Mouse (Mus musculus): ENCODE results near the gene Nfatc4.
A peak's percentile ranks its signal among the peaks of the same experiment; 100 is the strongest.

Gene Nfatc4

GRCm38 (mm10) chr14:55822435-55822990 lies 431 bp upstream of the Nfatc4 start:
- DNase-seq (ENCODE audit: low spot score), result peak; percentile 81

GRCm38 (mm10) chr14:55824001-55824480 lies 1.1 kb downstream of the Nfatc4 start:
- peak; percentile 36 for DNase-seq (ENCODE audit: low spot score)

GRCm38 (mm10) chr14:55824481-55825215 lies 1.7 kb downstream of the Nfatc4 start:
- DNase-seq (ENCODE audit: low spot score), result peak; percentile 21

- peak; percentile 14 for DNase-seq (ENCODE audit: low spot score)
These were observed 2.5 kb downstream of the Nfatc4 start for GRCm38 (mm10) chr14:55825216-55826051.

GRCm38 (mm10) chr14:55826142-55826541 lies 3.2 kb downstream of the Nfatc4 start:
- peak; percentile 6 for DNase-seq (ENCODE audit: low spot score)

GRCm38 (mm10) chr14:55826551-55827340 lies 3.8 kb downstream of the Nfatc4 start:
- DNase-seq (ENCODE audit: low spot score), result peak; percentile 8

GRCm38 (mm10) chr14:55828716-55829263 lies 5.8 kb downstream of the Nfatc4 start:
- DNase-seq (ENCODE audit: low spot score), result no peak

GRCm38 (mm10) chr14:55829854-55830253 lies 6.9 kb downstream of the Nfatc4 start:
- DNase-seq (ENCODE audit: low spot score), result no peak

- no peak for DNase-seq (ENCODE audit: low spot score)
These were observed 7.4 kb downstream of the Nfatc4 start for GRCm38 (mm10) chr14:55830331-55830730.

GRCm38 (mm10) chr14:55833126-55833525 lies 10.2 kb downstream of the Nfatc4 start:
- no peak for DNase-seq (ENCODE audit: low spot score)

- DNase-seq (ENCODE audit: low spot score), result no peak
These were observed 12.0 kb downstream of the Nfatc4 start for GRCm38 (mm10) chr14:55834808-55835533.

GRCm38 (mm10) chr14:55838312-55838711 lies 15.4 kb downstream of the Nfatc4 start:
- DNase-seq (ENCODE audit: low spot score), result no peak

- no peak for DNase-seq (ENCODE audit: low spot score)
These were observed 15.8 kb downstream of the Nfatc4 start for GRCm38 (mm10) chr14:55838740-55839139.

GRCm38 (mm10) chr14:55840853-55841366 lies 18.0 kb downstream of the Nfatc4 start:
- no peak for DNase-seq (ENCODE audit: low spot score)

GRCm38 (mm10) chr14:55842794-55843193 lies 19.9 kb downstream of the Nfatc4 start:
- DNase-seq (ENCODE audit: low spot score), result no peak

- DNase-seq (ENCODE audit: low spot score), result no peak
These were observed 22.8 kb downstream of the Nfatc4 start for GRCm38 (mm10) chr14:55845506-55846294.

- no peak for DNase-seq (ENCODE audit: low spot score)
These were observed 27.9 kb downstream of the Nfatc4 start for GRCm38 (mm10) chr14:55850885-55851284.

- DNase-seq (ENCODE audit: low spot score), result no peak
These were observed 30.0 kb downstream of the Nfatc4 start for GRCm38 (mm10) chr14:55852646-55853551.

Measured in testis, postnatal 14 days (tissue).